Mouse (Mus musculus) CD8-positive naive resting alpha-beta T cell, adult 57 days (primary cell): Measurements from ENCODE around the gene Lpcat2. TPM values are rescaled to one million over a fixed set of nuclear protein-coding genes. Genes with fewer than 3 reads are reported as not detected.

ENCODE experiments used
- total RNA-seq: library from RNA; stranded (reverse); gene quantifications from one replicate; pipeline ENCODE4 v1.2.4, GENCODE M21; 2023

The Lpcat2 gene
- 1.3 TPM for total RNA-seq

GRCm38 (mm10) chr8:92855171-92855894 lies at the start of gene Lpcat2:
Gene Lpcat2 (plus strand): TSS chr8:92855339.

DNA sequence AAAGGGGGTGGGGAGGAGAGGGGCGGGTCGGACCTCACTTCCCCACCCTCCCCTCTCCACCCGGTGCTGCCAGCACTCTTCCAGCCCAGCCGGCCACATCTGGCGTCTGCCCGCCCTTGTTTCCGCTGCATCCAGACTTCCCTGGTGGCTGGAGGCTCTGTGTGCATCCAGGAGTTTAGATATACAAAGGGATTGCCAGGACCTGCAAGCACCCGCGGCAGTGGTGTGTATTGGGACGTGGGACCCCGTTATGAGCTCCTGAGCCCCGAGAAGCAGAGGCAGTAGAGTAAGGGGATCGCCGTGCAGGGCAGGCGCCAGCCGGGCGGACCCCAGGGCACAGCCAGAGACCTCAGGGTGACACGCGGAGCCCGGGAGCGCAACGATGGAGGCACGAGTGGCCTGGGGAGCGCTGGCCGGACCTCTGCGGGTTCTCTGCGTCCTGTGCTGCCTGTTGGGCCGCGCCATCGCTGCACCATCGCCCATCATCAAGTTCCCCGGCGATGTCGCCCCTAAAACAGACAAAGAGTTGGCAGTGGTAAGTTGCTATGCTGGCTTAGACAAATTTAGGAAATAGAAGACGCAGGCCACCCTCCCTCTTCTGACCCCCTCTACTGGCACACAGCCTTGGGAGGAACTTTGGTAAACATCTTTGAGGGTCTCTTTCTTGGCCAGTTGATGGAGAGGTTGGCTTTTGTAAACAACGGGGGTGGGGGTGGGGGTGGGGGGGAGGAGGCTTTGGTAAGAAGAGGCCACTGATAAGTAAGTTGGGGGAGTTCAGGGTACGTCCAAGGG lies 27.7 kb upstream of the Lpcat2 start, which contains the start of gene Mmp2:
Mmp2 (plus strand) TSS at position 49 of the 792 bp plus-strand sequence.

GRCm38 (mm10) chr8:92901107-92901506 lies 46.0 kb downstream of the Lpcat2 start, which contains the start of gene Capns2:
Gene Capns2 (plus strand): TSS chr8:92901407.

DNA sequence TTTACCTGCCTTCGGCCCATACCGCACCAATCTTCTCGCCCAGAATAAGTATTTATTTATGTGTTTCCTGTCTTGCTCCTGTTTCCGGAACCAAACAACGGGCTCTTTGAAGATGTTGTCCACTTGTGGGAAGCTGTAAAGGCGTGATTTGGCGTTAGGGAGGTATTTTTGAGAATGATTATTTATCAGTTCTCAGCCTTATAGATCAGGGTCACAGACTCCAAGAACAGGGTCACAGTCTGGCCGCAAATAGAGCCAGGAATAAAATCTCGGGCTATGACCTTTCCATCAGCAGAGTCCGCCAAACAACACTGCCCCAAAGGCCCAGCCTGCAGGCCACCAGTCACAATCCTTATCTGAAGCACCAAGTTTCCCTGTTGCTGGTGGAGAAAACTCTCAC lies 104.6 kb downstream of the Lpcat2 start, which contains the start of gene Slc6a2:
Slc6a2 (plus strand) TSS at position 301 of the 400 bp plus-strand sequence.

Other genes starting within 250 kb of the Lpcat2 start
- gene Irx6, start 181.1 kb upstream of the Lpcat2 start, total RNA-seq: not detected
- not detected for gene Mmp2, start 28.0 kb upstream of the Lpcat2 start, total RNA-seq
- gene Capns2, start 46.1 kb downstream of the Lpcat2 start, total RNA-seq: not detected
- not detected for gene Slc6a2, start 104.7 kb downstream of the Lpcat2 start, total RNA-seq
- not detected for gene Ces1a, start 192.9 kb downstream of the Lpcat2 start, total RNA-seq
- not detected for gene Ces1b, start 224.7 kb downstream of the Lpcat2 start, total RNA-seq